Mouse (Mus musculus) cerebellum, adult 8-10 months (tissue): ENCODE results near the gene Gm2a.
"Not testable (repeated sequence)": the region's sequence is repeated elsewhere in the genome, so short reads cannot be mapped to it uniquely, and the experiment has no call there.

Experiments used
- DNase-seq: peaks from one replicate; pipeline ENCODE4 v3.0.0; 2022

The Gm2a gene

GRCm38 (mm10) chr11:55097463-55098188 is at the start of gene Gm2a:
TSS of gene Gm2a (plus strand) at chr11:55098115.
- DNase-seq, result peak; percentile 93

DNA sequence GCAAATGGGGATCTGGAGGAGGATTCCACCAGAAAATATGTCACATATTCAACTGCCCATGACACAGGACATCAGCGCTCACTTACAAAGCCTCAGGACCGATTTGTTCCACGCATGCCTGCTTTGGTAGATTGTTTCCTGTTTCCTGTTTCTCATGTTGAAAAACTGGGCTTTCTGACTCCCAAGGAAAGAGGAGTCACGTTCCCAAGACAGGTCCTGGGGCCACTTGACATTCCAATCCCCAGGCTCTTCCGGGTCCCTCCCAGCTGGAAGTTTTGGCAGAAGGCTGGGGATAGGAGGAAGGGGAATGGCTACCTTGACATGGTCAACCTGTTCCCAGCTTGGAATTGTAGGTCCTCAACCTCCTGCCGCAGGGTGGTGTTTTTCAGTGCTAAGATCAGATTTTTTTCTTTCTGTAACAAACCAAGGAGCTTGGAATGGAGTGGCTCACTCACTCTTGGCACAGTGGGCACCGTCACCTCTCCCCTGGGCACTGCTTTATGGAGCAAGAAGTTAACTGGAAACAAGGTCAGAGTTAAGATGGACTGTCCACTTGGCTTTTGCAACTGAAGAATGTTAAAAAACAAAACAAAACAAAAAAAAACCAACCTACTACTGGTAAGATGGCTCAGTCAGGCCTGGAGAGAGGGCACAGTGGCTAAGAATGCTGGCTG is 46.9 kb upstream of the Gm2a start:
- no peak for DNase-seq

- no peak for DNase-seq
Measured at GRCm38 (mm10) chr11:55057511-55057910, 40.4 kb upstream of the Gm2a start.

DNA sequence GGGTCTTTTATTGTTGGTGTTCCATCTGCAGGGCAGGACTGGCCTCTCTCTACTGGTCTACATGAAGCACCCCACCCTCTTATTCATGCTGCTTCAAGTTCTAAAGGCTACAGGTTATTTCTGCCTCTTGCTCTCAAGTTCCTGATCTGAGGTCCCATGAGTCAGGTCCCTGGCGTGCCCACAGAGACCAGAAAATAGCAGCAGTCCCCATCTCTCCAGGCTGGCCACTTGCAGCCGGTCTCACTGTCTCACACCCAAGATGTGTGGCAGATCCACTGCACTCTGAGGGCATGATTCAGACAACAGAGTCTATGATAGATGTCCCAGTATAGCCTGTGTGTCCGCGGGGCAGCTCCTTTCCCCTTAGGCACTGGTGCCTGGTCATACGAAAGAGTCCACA is 37.1 kb upstream of the Gm2a start:
- DNase-seq, result no peak

DNA sequence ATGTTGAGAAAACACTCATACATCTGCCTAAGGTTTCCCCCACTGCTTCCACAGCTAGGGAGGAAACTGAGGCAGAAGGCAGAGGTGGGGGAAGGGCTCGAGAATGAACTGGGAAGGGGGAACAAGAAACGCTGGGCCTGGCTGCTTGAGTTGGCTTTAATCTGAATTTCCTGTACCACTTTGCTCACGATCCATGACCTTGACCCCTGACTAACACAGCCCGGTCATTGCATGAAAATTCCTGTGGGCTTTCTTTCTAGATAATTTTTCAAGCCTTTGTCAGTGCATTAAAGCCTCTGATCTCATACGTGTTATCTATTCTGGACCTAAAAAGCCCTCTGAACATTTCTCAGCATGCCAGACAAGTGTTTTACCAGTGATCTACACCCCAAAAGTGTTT is 35.1 kb upstream of the Gm2a start:
- DNase-seq, result no peak

- no peak for DNase-seq
Measured at GRCm38 (mm10) chr11:55066921-55067320, 31.0 kb upstream of the Gm2a start.

DNA sequence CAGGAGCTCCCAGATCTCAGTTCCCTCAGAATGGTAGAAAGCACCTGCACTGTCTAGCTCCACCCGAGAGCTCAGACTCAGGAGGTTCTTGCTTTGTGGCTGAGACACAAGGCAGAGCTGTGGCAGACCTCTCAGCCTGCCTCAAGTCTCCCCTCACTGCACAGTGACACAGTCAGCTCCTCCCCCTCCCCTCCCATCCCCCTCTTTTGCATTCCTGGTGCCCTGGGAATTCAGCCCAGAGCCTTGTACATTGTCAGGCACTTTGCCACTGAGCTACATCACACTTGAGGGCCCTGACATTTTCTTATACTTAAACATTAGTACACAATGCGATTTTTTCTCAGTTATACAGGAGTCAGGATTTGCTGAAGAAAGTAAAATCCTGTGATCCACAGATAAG is 28.9 kb upstream of the Gm2a start:
- DNase-seq, result no peak

DNA sequence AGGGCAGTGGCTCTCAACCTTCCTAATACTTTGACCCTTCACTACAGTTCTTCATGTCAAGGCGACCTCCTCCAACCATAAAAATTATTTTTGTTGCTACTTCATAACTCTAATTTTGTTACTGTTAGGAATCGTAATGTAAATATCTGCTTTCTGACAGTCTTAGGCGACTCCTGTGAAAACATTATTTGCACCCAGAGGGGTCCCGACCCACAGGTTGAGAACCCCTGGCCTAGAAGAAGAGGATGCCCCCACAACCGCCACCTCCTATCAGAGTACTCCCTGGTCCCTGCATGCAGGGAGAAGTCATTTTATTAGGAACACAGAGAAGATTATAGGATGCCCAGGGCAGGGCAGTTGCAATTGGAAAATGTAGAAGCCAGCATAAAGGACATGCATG is 26.6 kb upstream of the Gm2a start:
- DNase-seq, result no peak

GRCm38 (mm10) chr11:55072467-55072866 is 25.4 kb upstream of the Gm2a start:
- no peak for DNase-seq

DNA sequence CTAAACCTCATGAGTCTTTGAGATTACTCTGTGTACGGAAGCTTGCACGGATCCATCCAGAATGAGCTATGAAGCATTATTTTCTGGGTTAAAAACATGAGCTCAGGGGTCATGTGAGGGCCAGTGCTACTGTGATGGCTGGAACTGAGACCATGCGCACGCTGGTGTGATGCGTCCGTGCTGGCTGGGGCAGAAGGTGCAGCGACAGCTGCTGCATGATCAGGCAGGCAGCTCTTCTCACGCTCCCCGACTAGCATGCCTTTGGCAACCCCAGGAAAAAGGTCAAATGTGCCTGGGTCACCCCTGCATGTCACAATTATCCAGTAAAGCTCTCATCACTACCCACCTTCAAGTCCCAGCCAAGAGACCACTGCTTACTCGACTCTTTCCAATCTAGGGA is 24.7 kb upstream of the Gm2a start:
- no peak for DNase-seq

- DNase-seq, result peak; percentile 68
Measured at GRCm38 (mm10) chr11:55075602-55076001, 22.3 kb upstream of the Gm2a start.

DNA sequence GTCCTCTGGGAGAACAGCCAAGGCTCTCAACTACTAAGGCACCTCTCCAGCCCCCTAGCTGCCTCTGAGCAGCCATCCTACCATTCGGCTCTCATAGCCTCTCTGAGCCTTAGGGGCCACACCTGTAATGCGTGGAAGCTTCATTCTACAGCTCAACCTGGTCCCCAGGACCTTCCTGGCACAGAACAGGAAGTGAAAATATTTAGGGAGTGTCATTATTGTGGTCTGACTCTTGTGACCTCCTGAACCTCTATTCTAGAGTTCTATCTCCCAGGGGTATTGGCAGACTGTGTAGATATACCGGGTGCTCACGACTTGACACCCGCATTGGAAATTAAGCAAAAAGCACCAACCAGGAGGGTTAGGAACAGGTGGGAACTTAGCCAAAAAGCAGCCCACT is 21.7 kb upstream of the Gm2a start:
- DNase-seq, result no peak

- peak; percentile 60 for DNase-seq
Measured at GRCm38 (mm10) chr11:55077331-55078231, 20.3 kb upstream of the Gm2a start, which contains the start of gene Ccdc69. TSS of gene Ccdc69 (minus strand) at chr11:55078131.

DNA sequence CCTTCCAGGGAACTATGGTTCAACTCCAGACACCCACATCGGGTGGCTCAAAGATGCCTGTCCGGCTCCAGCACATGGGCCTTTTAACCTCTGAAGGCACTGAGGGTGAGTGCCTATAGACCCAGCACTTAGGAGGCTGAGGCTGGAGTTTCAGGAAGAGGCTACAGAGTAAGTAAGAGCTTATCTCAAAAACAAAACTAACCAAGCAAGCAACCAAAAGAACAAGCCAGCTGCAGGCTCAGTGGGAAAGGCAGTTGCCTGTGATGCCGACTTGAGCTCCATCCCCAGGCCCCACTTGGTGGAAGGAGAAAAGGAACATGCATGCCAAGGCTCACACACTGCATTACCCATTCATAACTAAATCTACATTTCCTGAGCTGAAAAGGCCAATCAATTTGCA is 19.4 kb upstream of the Gm2a start:
- DNase-seq, result no peak

- DNase-seq, result no peak
Measured at GRCm38 (mm10) chr11:55079180-55079579, 18.7 kb upstream of the Gm2a start.

- no peak for DNase-seq
Measured at GRCm38 (mm10) chr11:55081206-55081605, 16.7 kb upstream of the Gm2a start.

DNA sequence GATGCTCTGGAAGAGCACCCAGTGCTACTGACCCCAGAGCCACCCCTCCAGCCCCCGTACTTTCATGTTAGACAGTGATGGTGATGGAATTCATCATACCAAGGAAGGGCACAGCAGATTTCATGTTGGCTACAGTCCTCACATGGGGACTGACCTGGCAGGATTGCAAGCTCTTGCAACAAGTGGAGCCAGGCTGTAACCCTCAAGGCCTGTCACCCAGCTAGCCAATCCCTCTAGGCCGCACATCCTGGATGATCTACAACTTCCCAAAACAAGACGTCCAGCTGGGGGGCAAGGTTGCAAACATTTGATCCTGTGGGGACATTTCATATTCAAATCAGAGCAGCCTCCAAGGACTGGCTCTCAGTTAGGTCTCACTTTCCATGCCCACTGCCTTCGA is 13.3 kb upstream of the Gm2a start:
- DNase-seq, result no peak

DNA sequence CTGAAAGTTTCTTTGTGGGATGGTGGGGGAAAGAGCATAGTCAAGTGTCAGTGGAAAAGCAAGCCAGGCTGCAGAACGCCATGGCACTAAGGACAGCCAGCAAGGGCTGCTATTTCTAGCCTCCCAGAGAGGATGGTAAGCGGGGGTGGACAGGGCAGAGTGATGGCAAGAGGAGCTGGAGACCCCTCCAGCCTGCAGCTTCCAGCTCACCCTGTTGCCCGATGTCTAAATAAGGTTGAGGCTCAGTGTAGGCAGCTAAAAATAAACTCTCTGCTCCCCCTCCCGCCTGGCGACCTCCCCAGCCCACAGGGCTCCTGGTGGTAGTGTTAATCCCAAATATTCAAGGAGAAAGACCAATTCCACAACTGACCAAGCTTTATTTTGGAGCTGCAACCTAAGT is 12.5 kb upstream of the Gm2a start:
- DNase-seq, result no peak

- DNase-seq, result peak; percentile 76
Measured at GRCm38 (mm10) chr11:55087006-55087405, 10.9 kb upstream of the Gm2a start.

GRCm38 (mm10) chr11:55089892-55090291 is 8.0 kb upstream of the Gm2a start:
- DNase-seq, result no peak

DNA sequence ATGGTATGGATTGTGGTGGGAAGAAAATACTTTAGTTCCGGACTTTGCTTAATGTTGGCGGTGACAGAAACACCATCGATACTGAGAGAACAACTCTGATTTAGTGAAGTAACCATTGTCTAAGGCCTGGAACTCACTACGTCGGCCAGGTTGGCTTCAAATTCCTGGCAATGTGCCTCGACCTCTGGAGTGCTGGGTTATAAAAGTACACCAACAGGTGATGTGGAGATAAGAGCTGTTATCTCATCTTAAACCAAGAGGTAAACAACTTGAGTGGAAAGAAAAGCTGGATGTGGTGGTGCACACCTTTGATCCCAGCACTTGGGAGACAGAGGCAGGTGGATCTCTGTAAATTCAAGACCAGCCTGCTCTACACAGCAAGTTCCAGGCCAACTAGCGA is 4.8 kb upstream of the Gm2a start:
- no peak for DNase-seq

DNA sequence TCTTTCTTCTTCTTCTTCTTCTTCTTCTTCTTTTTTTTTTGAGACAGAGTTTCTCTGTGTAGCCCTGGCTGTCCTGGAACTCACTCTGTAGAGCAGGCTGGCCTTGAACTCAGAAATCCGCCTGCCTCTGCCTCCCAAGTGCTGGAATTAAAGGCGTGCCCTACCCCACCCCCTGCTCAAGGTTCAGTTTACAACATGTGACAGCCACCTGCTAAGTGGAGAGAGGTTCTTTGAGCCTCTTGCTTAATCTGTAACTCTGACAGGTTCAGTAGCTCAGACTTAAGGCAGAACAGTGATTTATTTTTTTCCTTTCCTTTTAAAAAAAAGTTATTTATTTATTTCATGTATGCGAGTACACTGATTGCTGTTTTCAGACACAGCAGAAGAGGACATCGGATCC is 1.6 kb upstream of the Gm2a start:
- not testable (repeated sequence) for DNase-seq

DNA sequence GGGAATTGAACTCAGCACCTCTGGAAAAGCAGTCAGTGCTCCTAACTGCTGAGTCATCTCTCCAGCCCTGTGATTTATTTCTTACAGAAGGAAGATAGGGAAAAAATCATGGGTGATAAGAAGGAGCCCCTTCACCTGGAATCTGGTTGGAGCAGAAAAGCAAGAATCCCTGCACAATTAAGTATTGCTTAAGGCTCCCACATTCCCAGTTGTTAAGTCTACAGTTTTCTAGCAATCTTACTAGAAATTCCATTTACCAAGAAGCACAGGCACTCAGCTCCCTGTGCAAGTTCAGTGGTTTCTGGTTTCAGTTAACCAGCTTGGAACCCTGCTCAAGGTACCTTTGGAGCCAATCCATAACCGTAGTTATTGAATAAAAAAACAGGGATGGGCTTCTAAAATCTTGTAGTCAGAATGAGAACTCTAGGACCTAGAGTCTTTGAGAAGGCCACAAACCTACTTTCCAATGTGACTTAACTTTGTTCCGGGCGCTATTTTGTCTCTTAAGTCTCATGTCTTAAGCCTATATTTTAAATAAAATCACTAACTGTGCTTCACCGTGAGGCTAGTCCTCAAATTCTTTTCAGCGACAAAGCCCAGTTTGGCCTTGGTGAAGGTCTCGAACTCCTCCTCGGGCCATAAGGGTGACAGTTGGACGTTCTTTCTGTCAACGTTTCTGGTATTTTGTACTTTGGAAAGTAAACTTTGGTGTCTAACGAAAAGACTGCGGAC is 1.0 kb upstream of the Gm2a start:
- DNase-seq, result no peak
